Mouse (Mus musculus): ENCODE data around the gene Vps8.

DNA sequence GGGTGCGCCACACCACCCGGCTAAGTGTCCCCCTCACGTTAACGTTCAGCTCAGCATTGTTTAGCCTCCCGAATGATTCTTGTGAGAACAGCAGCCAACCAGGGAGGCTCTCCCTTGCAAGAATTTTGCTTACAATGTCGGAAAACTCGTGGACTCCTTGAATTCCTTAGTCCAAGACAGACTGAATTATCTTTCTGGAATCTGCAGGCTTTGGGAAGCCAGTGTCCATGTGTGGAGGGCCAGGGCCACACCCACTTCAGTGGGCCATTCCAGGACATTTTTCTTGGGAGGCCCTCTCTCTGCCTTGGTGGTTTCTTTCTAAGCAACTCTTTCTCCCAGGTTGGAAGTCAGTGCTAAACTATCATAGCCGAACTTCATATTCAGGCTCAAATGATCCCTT lies 46.6 kb upstream of the Vps8 start:
- TF ChIP-seq POLR2A (IDR thresholded peaks at IDR 0.05; ENCODE audit: extremely low read depth, insufficient read depth, low read length) (no peak), CTCF (IDR thresholded peaks at IDR 0.05; ENCODE audit: extremely low read depth, insufficient read depth, low read length) (no peak)

All from cortical plate, adult 2 months (tissue).